Mouse (Mus musculus): ENCODE measurements around the gene Slc7a7.

The Slc7a7 gene

DNA sequence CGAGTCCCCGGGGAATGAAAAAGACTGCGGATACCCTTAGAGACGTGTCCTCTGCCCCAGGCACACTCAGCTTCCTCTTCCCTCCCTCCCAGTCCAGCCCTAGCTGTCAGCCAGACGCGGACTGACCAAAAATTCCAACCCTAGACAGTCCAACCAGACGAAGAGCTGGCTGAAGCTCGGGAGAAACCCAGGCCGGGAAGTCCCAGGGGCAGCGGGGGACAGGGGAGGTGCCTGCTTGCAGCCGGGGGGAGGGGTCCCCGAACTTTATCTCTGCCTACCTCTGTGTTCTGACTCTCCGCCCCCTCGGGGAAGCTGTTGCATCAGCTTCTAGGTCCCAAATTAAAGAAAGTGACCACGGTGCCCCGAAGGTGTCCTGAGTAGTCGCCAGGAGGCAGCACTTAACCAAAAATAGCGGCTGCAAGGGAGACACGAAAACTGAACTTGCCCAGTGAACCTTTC lies at the start of gene Slc7a7:
Gene Slc7a7, minus strand, starts transcription at position 158 of the 459 bp plus-strand sequence.
- in situ Hi-C loops (cut with MboI; ENCODE audit: low sequenced_read_pairs), result loop anchor here (25.0 kb wide), 1 partner anchor 180 kb away; no protein-coding TSS in a partner anchor

DNA sequence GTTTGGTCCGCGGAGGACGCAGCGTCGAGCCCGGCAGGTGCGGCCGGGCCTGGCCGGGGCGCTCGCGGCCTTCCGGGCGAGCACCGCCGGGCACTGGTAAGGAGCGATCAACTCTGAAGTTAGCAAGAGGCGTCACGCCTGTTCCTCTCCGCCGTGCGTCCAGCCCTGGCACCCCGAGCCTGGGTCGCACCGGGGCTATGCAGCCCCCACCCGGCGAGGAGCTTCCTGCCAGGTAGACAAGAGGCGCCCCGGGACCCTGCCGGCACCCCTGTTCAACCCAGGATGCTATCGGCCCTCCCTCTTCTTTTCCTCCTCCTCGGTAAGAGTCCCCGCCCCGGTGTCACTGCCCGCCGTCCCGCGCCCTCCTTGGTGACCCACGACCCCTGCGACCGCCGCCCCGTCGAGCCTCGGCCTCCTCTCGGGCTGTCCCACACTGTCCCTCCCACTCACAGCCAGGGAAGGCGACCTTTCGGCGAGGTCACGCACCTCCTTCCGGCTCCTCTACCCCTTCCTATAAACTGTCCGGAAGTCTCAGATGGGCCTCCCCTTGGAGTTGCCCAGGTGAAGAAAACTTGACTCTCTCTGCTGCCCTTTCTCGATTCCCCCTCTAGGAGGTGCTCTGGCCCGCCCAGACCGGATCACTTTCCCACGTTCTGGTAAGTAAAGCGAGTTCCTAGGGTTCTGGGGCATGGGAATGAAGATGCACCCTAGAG lies 46.9 kb upstream of the Slc7a7 start:
- in situ Hi-C loops (cut with MboI; ENCODE audit: low sequenced_read_pairs), result no loop called here

DNA sequence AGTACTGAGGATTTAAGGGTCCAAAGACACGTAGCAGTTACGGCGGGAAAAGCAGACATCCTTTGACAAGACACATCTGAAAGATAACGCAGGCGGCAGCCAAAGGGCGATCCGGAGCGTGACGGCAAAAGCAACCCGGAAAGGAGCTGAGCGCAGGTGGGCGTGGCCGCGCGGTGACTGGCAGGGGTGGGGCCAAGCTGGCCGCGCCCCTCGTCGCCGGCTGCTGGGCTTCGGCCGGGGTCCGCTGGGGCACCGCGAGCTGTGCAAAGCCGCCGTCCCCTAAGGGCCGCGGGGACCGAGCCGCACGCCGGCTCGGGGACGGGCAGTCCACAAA lies 46.3 kb upstream of the Slc7a7 start, which contains the start of gene Lrp10:
Gene Lrp10, plus strand, starts transcription at position 179 of the 334 bp plus-strand sequence.
- in situ Hi-C loops (cut with MboI; ENCODE audit: low sequenced_read_pairs), result no loop called here

DNA sequence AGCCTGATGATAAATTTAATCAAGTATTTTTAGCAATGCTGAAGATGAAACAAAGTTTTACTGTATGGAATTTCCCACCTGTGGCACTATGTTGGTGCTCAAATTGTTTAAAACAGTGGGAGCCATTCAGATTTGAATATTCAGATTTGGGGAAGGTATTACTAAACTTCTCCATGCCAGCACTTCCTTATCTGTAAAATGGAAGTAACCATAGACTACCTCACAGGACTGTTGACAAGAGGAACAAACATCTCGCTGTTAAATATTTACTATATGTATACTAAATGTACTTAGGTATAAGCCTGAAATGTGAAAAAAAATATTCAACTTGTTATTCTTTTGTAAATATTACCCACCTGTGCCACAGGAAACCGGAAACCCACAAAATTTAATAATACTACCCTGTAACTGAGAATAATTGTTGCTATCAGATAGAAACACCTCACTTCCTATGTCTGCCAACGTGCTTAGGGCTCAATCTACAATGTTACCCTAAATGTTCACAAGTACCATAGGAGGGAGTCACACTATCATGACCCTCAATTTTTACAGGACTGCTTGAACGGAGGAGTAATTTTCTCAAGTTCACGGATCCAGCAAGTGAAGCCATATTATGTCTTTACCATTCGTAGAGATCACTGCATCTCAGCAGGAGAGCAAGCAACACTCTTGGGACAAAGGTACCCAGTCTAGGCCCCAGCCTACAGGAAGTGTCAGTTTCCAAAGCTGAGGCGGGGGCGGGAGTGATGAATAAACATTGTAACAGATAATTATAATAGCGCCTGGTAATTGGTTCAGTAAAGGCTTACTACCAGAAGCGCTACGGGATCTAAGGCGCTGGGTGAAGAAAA lies 45.8 kb upstream of the Slc7a7 start:
- in situ Hi-C loops (cut with MboI; ENCODE audit: low sequenced_read_pairs), result no loop called here

DNA sequence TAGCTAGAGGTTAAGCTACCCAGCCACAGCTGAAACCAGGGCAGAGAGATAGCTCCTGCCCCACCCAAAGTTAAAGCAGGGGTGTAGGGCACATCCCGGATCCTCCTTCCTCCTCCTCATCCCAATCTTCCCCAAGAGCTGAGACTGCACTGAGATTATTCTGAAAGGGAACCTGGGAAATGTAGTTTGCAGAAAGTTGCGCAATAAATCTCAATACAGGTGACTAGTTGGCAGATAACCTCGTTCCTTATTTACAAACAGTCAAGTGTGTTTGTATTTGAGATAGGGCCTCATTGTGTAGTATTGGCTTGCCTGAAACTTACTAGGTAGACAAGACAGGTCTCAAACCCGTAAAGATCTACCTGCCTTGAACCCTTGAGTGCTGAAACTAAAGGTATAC lies 44.6 kb upstream of the Slc7a7 start:
- in situ Hi-C loops (cut with MboI; ENCODE audit: low sequenced_read_pairs), result no loop called here

DNA sequence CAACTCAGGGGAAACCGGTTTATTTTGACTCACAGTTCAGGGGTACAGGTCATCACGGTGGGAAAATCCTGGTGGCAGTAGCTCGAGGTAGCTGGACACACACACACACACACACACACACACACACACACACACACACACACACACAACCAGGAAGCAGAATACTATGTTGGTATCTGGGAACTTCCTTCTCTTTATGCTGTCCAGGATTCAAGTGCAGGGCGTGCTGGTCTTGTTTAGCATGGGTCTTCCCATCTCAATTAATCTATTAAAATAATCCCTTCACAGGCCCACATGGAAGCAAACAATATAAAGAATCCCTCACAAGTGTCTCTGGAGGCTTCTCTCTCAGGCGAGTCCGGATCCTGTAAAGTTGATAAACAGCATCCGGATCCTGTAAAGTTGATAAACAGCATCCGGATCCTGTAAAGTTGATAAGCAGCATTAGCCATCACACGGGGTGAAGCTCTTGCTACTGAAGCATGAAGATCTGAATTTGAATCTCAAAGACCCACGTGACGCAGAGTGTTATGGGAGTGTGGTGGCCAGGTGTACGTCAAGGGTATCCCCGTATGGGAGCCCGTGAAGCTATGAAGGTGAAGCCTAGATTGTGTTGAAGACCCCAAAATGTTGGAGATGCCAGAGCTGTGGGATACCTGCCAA lies 40.5 kb upstream of the Slc7a7 start:
- in situ Hi-C loops (cut with MboI; ENCODE audit: low sequenced_read_pairs), result loop anchor here (10.0 kb wide), 1 partner anchor 403 kb away; no protein-coding TSS in a partner anchor

DNA sequence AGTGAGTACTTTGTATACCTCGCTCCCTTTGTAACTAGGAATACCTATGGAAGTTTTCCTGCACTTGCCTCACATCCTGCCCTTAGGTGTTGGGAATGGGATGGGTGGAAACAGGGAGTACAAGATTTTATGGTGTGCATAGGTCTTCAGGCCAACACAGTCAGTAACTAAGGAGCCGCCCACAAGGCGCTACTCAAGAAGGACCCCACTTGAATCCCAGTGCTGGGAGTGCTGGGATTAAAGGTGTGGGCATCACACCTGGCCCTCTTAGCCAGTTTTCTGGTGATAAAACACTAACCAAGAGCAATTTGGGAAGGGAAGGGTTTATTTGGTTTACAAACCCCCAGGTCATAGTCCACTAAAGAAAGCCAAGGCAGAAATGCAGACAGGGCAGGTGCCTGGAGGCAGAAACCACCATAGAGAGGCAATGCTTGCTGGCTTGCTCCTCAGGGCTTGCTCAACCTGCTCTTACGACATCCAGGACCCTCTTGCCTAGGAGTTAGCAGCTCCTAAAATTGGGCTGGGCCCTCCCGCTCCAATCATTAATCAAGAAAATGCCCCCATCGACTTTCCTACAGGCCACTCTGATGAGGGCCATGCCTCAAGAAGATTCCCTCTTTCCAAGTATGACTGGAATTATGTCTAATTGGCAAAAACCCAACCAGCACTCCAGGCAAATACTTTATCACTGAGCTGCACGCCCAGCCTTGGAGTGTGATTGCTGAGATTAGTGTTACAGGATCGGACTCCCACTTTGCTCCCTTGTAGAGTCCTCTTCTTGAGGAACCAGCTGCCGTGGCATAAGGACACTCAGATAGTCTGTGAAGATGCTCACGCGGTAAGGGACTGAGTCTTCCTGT lies 37.3 kb upstream of the Slc7a7 start:
- in situ Hi-C loops (cut with MboI; ENCODE audit: low sequenced_read_pairs), result loop anchor here (10.0 kb wide), 1 partner anchor 400 kb away; no protein-coding TSS in a partner anchor

DNA sequence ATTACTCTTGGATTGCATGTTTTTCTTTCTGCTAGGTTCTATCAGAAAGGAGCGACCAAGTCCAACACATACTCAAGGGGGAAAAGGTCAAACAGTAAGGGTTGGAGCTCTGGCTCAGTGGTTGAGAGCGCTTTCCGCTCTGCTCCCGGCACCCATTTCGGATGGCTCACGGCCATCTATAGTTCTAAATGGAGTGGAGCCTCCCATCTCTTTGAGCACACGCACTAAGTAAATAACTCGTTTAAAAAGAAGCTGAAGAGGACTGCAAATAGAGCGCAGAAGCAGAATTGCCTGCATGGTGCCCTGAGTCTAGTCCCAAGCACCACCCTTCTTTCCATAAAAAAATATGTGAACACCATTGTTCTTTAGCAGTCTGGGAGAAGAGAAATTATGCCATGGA lies 36.0 kb upstream of the Slc7a7 start:
- in situ Hi-C loops (cut with MboI; ENCODE audit: low sequenced_read_pairs), result loop anchor here (10.0 kb wide), 1 partner anchor 399 kb away; no protein-coding TSS in a partner anchor

DNA sequence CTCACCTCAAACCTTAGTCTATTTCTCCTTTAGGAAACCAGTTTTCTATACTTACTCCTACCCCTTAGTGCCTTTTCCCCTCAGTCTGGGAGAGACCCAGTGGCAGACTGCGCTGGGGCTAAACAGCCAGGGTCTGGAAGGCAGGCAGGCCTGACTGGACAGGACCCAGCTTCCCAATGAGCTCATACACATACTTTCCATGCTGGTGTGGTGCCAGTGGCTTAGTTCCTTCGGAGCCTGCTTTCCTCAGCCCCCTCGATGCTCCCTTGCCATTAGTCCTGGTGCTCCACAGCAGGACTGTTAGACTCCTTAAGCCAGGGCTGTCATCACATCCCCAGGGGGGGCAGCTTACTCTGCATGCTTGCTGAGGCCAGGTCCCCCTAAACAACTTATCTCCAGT lies 27.9 kb upstream of the Slc7a7 start:
- in situ Hi-C loops (cut with MboI; ENCODE audit: low sequenced_read_pairs), result no loop called here

DNA sequence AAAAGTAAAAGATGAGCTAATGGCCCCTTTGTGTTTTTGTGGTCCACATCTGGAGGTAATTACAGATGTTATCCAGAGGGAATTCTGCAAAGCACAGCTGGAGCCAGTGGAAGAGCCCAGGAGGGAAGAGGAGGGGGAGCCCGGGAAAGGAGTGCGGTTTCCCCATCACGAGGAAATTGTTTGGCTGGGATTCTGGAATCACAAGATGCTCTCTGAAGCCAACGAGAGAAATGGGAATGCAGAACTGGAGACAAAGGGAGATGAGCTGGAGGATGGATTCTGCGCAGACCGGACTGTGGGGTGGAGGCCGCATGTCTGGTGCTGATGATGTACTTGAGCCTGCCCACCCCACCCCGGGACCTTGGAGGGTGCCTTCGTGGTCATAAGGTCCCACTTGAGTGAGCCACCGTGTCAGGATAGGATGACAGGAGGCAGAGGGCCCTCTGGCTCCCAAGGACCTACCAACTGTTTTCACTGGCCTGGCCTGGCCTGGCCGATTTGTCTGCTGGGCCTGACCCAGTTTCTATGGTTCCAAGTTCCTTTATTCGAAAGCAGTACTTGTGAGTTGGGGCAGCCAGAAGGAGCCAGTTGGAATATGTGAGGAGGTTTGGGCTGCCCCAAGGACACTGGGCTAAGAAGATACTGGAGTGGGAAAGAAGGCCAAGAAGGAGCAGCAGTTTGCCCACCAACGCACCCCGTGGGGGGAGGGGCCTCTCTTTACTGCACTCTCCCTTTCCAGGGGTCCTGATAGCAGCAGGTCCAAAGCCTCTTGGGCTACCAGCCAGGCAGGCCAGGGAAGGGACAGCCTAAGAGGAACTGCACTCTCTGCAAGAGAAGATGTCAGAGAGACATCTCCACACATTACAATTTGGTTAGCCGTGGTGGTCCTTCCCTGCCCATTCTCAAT lies 26.4 kb upstream of the Slc7a7 start:
- in situ Hi-C loops (cut with MboI; ENCODE audit: low sequenced_read_pairs), result no loop called here

DNA sequence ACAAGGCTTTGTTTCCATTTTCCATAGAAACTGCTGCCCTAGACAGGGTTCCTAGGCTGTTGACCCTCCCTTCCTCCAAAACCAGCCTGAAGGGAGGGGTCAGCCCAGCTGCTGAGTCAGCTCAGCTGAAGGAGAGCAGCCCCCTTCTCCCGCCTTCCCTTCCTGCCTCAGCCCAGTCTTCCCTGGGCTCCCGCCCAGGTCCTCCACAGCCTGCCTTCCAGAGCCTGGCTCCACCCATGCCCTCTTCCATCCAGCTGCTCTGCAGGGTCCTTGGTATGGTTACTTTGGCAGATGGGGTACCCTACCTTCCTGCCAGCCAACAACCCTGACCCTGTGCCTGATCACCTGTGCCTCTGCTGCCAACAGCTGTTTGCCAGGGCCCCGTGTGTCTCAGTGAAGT lies 25.6 kb upstream of the Slc7a7 start:
- in situ Hi-C loops (cut with MboI; ENCODE audit: low sequenced_read_pairs), result no loop called here

DNA sequence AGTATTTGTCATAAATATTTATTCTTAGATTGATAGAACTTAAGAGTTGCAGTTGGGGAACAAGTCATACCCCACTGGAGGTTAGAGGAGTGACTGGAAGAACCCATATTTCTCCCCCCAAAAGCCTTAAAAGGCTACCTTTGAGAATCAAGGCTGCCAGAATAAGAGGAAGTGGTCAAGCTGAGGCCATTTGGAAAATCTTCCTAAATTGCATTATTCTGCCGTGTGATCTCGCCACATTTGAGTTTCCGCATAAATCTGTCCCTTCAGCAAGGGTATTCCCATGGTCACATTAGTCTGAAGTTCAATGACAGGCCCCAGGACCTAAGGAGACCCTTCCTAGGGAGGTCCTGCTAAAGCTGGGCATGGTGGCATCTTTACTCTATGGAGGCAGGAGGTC lies 25.0 kb upstream of the Slc7a7 start:
- in situ Hi-C loops (cut with MboI; ENCODE audit: low sequenced_read_pairs), result no loop called here

DNA sequence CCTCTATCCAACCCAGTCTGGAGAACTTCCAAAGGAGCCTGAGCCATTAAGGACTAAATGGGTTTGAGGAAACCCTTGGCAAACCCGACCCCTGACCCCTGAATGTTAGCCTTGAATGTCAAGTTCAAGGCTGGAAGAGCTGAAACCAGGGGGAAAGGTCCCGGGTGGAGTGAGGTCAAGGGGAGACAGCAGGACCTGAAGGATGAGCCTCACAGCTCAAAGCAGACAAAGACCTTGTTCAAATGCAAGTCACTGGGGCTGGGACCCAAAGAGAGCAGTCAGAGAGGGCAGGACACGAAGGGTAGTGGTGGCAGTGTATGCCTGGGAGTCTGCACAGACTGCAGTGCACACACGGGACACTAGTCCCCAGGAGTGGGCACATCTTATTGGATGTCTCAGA lies 23.8 kb upstream of the Slc7a7 start:
- in situ Hi-C loops (cut with MboI; ENCODE audit: low sequenced_read_pairs), result no loop called here

DNA sequence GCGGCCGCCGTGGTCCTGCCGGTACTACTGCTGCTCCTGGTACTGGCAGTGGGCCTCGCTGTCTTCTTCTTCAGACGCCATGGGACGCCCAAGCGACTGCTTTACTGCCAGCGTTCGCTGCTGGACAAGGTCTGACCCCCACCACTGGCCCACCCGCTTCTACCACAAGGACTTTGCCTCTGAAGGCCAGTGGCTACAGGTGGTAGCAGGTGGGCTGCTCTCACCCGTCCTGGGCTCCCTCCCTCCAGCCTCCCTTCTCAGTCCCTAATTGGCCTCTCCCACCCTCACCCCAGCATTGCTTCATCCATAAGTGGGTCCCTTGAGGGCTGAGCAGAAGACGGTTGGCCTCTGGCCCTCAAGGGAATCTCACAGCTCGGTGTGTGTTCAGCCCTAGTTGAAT lies 23.0 kb upstream of the Slc7a7 start:
- in situ Hi-C loops (cut with MboI; ENCODE audit: low sequenced_read_pairs), result no loop called here

DNA sequence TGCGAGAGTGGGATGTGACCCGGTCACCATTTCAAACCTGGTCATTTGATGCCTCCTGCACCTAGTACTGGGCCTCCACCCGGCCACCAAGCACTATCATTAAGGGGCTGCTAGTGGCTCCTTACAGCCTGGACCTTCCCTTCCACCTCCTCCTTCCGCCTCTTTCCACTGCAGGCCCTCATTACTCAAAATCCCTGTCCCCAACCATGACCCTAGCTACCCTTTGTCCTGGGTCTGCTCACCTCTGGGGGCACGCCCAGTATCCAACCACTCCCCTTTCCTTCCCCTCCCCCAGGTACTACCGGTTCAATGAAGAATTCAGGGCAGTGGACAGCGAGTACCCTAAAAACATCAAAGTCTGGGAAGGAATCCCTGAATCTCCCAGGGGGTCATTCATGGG lies 22.0 kb upstream of the Slc7a7 start:
- in situ Hi-C loops (cut with MboI; ENCODE audit: low sequenced_read_pairs), result no loop called here

DNA sequence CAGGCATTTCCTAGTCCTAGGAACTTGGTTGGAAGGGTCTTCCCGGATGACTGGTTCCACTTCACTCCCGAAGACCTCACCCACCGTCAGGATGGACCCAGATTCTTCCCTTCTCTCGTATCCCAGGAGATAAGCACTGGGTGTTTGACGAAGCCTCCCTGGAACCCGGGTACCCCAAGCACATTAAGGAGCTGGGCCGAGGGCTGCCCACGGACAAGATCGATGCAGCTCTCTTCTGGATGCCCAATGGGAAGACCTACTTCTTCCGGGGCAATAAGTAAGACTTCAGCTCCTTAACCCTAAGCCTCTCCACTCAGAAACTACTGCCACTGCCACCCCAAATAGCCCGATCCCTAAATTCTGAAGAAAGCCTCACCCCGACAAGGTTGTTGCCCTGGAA lies 21.6 kb upstream of the Slc7a7 start:
- in situ Hi-C loops (cut with MboI; ENCODE audit: low sequenced_read_pairs), result no loop called here

DNA sequence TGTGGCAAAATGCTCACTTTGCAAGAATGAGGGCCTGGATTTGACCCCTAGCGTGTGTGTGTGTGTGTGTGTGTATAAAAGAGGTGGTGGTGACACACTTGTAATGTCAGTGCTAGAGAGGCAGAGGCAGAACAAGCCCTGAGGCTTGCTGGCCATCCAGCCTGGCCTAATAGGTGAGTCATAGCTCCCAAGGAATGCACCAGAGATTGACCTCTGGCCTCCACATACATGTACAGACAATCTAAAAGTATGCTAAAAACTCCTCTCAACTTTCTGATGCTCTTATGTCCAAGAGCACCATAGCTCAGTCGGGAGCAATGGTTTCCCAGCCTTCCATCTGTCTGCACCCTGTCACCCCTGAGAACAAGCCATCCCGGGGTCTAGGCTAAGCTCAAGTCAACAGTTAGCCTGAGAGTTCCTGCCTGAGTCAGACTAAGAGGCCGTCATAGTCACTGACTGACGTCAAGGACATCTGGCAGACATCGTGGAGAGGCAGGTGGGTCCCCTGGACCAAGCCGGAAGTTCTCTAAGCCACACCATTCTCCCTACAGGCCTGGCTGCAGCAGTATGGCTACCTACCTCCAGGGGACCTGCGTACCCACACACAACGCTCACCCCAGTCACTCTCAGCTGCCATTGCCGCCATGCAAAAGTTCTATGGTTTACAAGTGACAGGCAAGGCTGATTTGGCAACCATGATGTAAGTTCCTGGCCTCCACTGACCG lies 17.8 kb upstream of the Slc7a7 start:
- in situ Hi-C loops (cut with MboI; ENCODE audit: low sequenced_read_pairs), result no loop called here

DNA sequence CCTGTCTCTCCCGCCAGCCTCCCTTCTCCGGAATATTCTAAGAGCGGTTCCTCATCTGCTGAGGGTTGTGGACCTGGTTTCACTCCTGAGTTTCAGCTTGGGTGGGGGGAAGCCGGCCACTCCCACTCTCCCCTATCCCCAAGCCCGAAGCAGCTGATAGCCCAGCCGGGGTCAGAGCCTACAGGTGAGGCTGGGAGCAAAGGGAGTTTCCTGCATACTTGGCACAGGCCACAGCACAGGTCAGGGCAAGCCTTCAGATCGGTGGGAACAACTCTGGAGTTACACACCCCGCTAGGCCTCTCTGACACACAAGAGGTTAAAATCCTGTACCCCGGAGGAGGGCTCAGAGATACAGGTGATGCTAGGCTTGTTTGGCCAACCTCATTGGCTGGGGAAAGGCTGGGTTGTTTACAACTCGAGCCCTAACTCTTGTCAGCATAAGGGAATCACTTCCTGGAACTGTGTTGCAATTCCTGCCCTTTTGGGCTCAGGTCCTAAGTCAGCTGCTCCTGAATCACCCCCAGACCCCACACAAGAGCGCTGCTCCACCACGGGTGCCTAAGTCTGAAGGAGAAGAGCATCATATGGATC lies 16.5 kb upstream of the Slc7a7 start:
- in situ Hi-C loops (cut with MboI; ENCODE audit: low sequenced_read_pairs), result no loop called here
